Mouse (Mus musculus): ENCODE results near the gene Wdr19.

GRCm38 (mm10) chr5:65247296-65247695 is 47.8 kb downstream of the Wdr19 start:
- TF ChIP-seq TAL1 (IDR thresholded peaks at IDR 0.05; ENCODE audit: low read length), result no peak
- no peak for TF ChIP-seq GATA1 (IDR thresholded peaks at IDR 0.05; ENCODE audit: low read length)

All from erythroblast, embryonic 14.5 days (primary cell).